Mouse (Mus musculus) large intestine, adult 2 months (tissue): ENCODE data around the gene Thada. TPM values are rescaled to one million over a fixed set of nuclear protein-coding genes. Genes with fewer than 3 reads are reported as not detected.
A peak's percentile ranks its signal among the peaks of the same experiment; 100 is the strongest.

ENCODE experiments used
- DNase-seq: peaks from one replicate; pipeline ENCODE4 v3.0.0-alpha.2; 2012; ENCODE audit warnings: low read depth, low spot score
- WGBS: fragments of 180-500 bp; shearing (Covaris S2); methylation state at CpG from one replicate; pipeline ENCODE4 v1.1.7; 2018; 5-methylcytosine and 5-hydroxymethylcytosine counted together
- polyA plus RNA-seq: library from polyadenylated mRNA; depleted of rRNA; stranded (reverse); fragments of >200 nt; gene quantifications from 2 replicates; pipeline ENCODE4 v1.2.3, GENCODE M21; 2012

Thada gene
- polyA plus RNA-seq, 1 experiment: 4.4 TPM

GRCm38 (mm10) chr17:84269722-84270121 lies 196.3 kb downstream of the Thada start:
- WGBS: 91% methylated on average over 5 of the region's 5 CpGs
- DNase-seq: no peak

- peak; percentile 64 for DNase-seq
- 27% methylated on average over 3 of the region's 3 CpGs for WGBS
Measured at GRCm38 (mm10) chr17:84268450-84268849, 197.6 kb downstream of the Thada start.

GRCm38 (mm10) chr17:84267456-84268074 lies 198.4 kb downstream of the Thada start:
- WGBS: 62% methylated on average over 6 of the region's 6 CpGs
- DNase-seq: no peak

DNA sequence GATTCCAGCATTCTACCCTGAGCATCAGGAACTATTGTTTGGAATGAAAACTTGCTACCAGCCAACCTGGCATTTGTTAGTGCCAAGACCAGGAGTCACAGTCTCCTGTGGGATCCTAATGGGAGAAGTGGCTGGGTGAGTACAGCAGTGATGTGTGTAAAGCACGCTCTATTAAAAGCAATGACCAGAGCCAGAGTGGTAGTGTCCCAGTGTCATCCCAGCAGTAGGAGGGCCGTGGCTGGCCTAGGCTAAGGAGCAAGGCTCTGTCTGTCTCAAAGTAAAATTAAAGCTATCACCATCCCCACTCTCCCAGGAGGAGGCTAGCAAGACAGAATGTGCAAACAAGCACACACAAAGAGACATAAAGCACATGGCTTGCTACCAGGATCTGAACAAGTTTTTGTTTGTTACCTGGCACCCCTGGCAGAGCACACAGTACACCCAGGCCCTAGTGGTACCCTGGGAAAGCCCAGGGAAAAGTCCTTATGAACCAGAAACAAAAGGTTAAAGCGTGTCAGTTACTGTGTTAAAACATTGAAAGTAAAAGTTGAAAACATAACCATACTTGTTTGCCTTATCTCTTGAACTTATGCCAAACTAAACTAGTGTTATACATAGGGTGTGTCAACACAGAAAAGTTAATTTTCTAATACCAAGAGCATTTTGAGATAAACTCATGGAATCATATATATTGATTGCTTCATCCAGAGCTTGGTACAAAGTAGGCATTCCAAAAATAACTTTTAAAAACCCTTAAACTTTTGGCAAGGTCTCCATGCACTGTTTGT lies 199.7 kb downstream of the Thada start:
- WGBS: 24% methylated on average over 3 of the region's 3 CpGs
- no peak for DNase-seq

- no peak for DNase-seq
- WGBS: 50% methylated on average over 5 of the region's 5 CpGs
Measured at GRCm38 (mm10) chr17:84265480-84266130, 200.4 kb downstream of the Thada start.

DNA sequence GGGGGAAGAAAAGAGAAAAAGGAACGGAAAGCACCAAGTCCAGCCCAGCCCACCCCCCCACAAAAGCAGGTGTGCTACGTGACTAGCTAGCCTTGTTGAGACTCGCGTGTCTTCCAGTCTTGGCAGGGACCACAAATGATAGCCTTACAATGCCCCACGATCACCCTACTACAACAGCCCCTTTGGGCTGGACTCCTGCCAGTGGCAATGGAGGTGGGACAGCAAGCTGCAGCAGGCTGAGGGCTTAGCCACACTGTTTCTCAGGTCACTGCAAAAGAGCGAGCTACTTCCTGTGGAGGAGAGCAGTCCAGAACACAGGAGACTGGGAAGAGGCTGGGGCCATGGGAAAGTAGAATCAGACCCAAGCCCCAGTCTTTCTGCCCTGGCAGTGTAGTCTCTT lies 201.7 kb downstream of the Thada start:
- DNase-seq: no peak
- 83% methylated on average over 6 of the region's 6 CpGs for WGBS

- DNase-seq: no peak
- 74% methylated on average over 5 of the region's 5 CpGs for WGBS
Measured at GRCm38 (mm10) chr17:84263591-84263990, 202.4 kb downstream of the Thada start.

- WGBS: 59% methylated on average over 9 of the region's 9 CpGs
- DNase-seq: peak; percentile 53
Measured at GRCm38 (mm10) chr17:84262325-84262979, 203.6 kb downstream of the Thada start.

DNA sequence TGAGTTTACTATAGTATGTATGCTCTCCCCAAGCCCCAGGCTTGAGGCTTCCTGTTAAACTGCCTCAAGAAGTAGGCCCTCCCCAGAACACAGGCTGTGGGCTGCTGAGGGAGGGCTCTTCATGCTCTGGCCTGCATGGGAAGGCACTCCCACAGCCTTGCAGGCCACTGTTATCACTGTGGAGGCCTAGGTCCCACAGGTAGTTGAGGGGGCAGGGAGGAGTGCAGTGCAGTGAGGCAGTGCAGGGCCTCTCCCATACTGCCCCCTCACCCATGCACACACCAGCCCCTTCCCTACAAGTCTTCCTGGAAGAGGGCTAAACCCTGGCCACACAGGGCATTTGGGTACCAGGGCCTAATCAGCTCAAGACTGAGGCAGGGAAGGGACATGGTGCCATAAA lies 205.0 kb downstream of the Thada start:
- DNase-seq: no peak

DNA sequence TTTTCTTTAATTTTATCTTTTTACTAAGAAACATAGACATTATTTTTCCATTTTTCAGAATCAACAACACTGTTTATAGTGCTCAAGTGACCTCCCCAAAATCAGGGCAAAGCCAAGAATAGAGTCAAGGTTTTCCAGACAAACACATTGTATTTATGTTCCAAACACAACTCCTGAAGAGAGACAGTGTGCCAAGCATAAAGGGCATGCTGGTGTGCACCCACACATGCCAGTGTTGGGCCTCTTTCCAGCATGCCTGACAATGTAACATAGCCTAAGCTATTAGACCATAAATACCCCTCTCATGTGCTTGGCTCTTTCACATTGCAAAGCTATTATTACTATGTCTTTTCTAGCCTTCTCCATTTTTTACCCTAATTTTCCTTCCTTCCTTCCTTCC lies 205.8 kb downstream of the Thada start:
- no peak for DNase-seq

GRCm38 (mm10) chr17:84258638-84259261 lies 207.3 kb downstream of the Thada start:
- WGBS: 57% methylated on average over 4 of the region's 4 CpGs
- DNase-seq: no peak

DNA sequence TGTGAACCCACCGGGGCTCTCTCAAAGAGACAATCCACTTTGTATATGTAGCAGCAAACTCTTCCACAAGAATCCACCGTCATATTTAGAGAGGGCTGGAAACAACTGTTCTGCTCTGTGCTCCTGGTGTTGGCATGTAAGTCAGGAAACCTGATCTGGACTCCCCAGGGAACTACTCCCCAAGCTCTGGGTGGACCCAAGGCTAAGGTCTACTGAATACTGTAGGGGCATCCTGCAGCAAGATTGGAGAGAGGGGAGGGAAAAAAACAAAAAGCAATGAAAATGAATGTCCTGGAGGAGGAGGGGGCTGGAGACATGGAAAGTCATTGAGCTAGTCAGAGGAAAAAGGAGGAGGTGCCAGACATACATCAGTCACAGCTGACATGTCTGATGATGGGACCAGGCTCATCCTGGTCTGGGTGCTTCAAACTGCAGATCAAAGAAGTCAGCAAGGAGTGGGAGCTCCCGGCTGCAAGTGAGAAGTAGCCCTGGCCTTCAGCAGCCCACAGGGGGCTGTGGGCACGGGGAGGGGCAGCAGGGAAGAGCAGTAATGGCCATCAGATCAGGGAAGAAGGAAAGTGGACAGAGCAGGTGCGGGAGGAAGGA lies 208.0 kb downstream of the Thada start:
- WGBS: 83% methylated on average over 5 of the region's 5 CpGs
- DNase-seq: no peak

DNA sequence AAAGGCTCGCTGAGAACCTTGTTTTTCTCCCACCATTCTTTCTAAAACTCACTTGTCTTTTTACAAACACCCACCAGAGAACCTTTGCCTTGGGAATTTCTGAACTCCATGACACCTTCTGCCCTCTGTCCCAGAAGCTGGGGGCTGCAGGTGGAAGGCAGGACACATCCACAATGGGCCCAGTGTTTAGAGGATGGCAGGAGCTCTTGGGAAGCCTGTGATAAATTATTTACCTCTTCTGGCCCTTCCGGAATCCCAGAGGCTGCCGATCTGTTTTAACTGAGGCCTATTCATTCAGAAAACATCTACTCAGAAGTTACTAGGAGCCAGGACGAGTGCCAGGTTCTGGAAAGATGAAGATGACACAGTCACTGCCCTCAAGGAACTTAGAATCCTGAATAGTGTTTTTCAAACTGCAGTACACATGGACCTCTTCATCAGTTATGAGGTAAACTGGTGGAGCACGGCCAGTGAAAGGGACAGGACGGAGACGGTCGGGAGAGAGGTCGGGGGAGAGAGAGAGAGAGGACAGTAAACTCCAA lies 209.7 kb downstream of the Thada start:
- DNase-seq: no peak
- WGBS: 46% methylated on average over 9 of the region's 9 CpGs

DNA sequence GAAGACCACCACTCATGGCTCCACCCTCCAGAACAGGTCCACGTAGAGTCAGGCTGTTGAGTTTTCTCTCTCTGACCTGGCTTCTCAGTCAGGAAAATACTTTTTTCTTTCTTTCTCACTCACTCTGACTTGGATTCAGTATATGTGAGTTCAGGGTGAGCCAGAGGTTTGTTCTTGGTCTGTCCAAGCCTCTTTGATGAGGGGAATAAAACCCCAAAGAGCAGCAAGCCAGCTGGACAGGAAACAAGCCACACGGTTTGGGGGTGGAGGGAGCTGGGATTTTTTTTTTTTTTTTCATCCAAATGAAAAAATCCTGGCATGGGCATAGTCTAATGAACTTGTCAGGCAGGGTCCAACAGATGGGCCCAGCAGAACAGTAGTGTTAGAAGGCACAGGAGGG lies 210.2 kb downstream of the Thada start:
- 34% methylated on average over 2 of the region's 2 CpGs for WGBS
- DNase-seq: no peak

- DNase-seq: no peak
- WGBS: 31% methylated on average over 3 of the region's 3 CpGs
Measured at GRCm38 (mm10) chr17:84251426-84251825, 214.6 kb downstream of the Thada start.

DNA sequence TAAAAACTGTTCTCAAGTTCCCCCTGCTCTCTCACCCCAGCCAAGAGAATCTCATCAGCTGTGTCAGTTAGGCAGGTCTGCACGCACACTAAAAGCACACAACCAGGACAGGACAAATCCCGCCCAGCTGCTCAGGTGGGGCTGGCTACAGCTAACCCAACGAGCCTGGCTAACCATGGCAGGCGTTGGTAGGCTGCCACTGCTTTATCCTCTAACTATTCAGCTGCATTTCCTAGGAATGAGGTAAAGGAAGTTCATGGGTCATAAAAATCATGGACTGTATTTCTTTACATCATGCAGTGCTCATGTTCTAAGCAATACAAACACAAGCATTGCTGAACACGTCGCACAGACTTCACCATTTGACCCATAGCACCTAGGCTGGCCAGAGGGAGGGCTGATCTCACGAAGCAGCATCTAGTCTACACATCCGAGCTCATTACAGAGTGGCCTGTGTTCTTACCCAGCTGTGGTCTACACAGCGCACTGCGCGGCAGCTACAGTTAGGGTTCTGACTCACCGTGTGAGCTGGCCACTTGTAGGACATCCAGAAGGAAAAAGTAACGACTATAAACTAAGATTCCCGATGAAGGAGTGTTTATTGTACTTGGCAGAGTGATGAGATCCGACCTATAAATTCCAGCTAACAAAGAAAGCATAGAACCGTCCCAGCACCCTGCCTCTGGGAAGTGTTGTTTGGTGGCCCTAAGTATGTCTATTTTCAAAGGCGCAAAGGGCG lies 221.7 kb downstream of the Thada start:
- peak; percentile 70 for DNase-seq
- WGBS: 24% methylated on average over 18 of the region's 18 CpGs

GRCm38 (mm10) chr17:84243759-84244158 lies 222.2 kb downstream of the Thada start:
- 29% methylated on average over 6 of the region's 6 CpGs for WGBS
- no peak for DNase-seq

DNA sequence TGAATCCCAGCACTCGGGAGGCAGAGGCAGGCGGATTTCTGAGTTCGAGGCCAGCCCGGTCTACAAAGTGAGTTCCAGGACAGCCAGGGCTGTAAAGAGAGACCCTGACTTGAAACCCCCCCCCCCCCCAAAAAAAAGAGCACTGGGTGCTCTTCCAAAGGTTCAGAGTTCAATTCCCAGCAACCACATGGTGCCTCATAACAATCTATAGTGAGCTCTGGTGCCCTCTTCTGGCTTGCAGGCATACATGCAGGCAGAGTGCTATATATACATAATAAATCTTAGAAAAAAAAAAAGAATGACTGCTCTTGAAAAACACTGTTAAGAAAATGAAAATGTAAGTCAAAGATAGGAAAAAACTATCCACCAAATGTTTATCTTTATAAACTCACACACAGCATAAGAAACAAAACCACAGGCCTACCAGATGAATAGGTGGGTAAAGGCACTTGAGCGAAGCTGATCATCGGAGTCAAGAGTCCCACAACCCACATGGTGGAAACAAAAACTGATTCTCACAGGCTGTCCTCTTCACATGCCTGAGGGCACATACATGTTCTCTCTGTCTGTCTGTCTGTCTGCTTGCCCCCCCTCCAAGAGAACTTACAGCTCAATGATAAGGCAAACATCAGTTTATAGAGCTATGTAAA lies 224.6 kb downstream of the Thada start:
- whole genome bisulfite sequencing: 97% methylated on average over 6 of the region's 6 CpGs
- DNase-seq: no peak
